Mouse (Mus musculus) MEL (cell line): Measurements from ENCODE around the gene Chd5.

Source experiments
- CTCF ChIP-seq, 3 experiments: IDR thresholded peaks in 2 of 3; conservative IDR thresholded peaks in 1 of 3; 2 replicates each; pipeline ENCODE4 v1.5.1; 2011 to 2012; ENCODE audit warnings: low read length in 3 of 3, low read depth in 2 of 3, mild to moderate bottlenecking in 2 of 3, improper control_type of control experiment in 1 of 3, inconsistent platforms in 1 of 3, mixed read lengths in 1 of 3, moderate library complexity in 1 of 3; ENCODE audit not compliant: control insufficient read depth in 1 of 3, insufficient read depth in 1 of 3, poor library complexity in 1 of 3, severe bottlenecking in 1 of 3
- GATA1 ChIP-seq: IDR thresholded peaks from 2 replicates; pipeline ENCODE4 v1.6.1; 2011; ENCODE audit warnings: low read depth, low read length, improper control_type of control experiment
- JUND ChIP-seq: IDR thresholded peaks from 2 replicates; pipeline ENCODE4 v1.6.1; 2011; ENCODE audit warnings: low read depth, mild to moderate bottlenecking, improper control_type of control experiment, low read length
- MAX ChIP-seq: IDR thresholded peaks from 2 replicates; pipeline ENCODE4 v1.6.1; 2011; ENCODE audit warnings: low read length, improper control_type of control experiment
- MXI1 ChIP-seq: IDR thresholded peaks from 2 replicates; pipeline ENCODE4 v1.6.1; 2011; ENCODE audit warnings: mild to moderate bottlenecking, low read depth, low read length, improper control_type of control experiment
- MYB ChIP-seq: IDR thresholded peaks from 2 replicates; pipeline ENCODE4 v1.6.1; 2011; ENCODE audit warnings: mild to moderate bottlenecking, low read depth, low read length, improper control_type of control experiment
- NELFE ChIP-seq: IDR thresholded peaks from 2 replicates; pipeline ENCODE4 v1.6.1; 2011; ENCODE audit warnings: low read depth, low read length, improper control_type of control experiment
- NRF1 ChIP-seq: IDR thresholded peaks from 2 replicates; pipeline ENCODE4 v1.6.1; 2014; ENCODE audit warnings: low read depth, mild to moderate bottlenecking, inconsistent platforms, low read length, improper control_type of control experiment, moderate library complexity; ENCODE audit not compliant: poor library complexity, insufficient read depth, severe bottlenecking
- POLR2A ChIP-seq, 2 experiments: IDR thresholded peaks; 2 replicates each; pipeline ENCODE4 v1.6.1; 2011 to 2012; ENCODE audit warnings: low read length in 2 of 2, mild to moderate bottlenecking in 2 of 2, control low read depth in 1 of 2, improper control_type of control experiment in 1 of 2, low read depth in 1 of 2, moderate library complexity in 1 of 2; ENCODE audit not compliant: control insufficient read depth in 1 of 2, insufficient read depth in 1 of 2, poor library complexity in 1 of 2
- TCF12 ChIP-seq: IDR thresholded peaks from 2 replicates; pipeline ENCODE4 v1.6.1; 2014; ENCODE audit warnings: low read depth, mild to moderate bottlenecking, inconsistent platforms, low read length, improper control_type of control experiment, moderate library complexity
- ZKSCAN1 ChIP-seq: IDR thresholded peaks from 2 replicates; pipeline ENCODE4 v1.6.1; 2012; ENCODE audit warnings: low read depth, mild to moderate bottlenecking, inconsistent platforms, low read length, improper control_type of control experiment, moderate library complexity

- no peak for TF ChIP-seq NELFE
- no peak for TF ChIP-seq ZKSCAN1
- no peak for TF ChIP-seq POLR2A (IDR thresholded peaks at IDR 0.05; ENCODE audit: control insufficient read depth in 1 of 2, insufficient read depth in 1 of 2, low read depth in 1 of 2, low read length in 2 of 2, poor library complexity in 1 of 2)
- no peak for TF ChIP-seq CTCF (IDR thresholded peaks at IDR 0.05 in 2 of 3, conservative IDR thresholded peaks at IDR 0.05 in 1 of 3; ENCODE audit: control insufficient read depth in 1 of 3, insufficient read depth in 1 of 3, low read depth in 2 of 3, low read length in 3 of 3, poor library complexity in 1 of 3, severe bottlenecking in 1 of 3)
- TF ChIP-seq MAX = no peak
- no peak for TF ChIP-seq TCF12
- TF ChIP-seq GATA1 = no peak
- no peak for TF ChIP-seq NRF1
- no peak for TF ChIP-seq MYB
- no peak for TF ChIP-seq MXI1
- no peak for TF ChIP-seq JUND
Measured at GRCm38 (mm10) chr4:152340584-152341284, 2.3 kb downstream of the Chd5 start.
